Mouse (Mus musculus): ENCODE measurements at regions not wholly inside any gene's neighbourhood (a gene's known extent, or its start where the extent isn't known, plus 50 kb on each side); places are given as distances from the start of the nearest gene placed in this dataset.

- no peak for TF ChIP-seq EP300 (optimal IDR thresholded peaks at IDR 0.05)
- TF ChIP-seq CTCF (IDR thresholded peaks at IDR 0.05; ENCODE audit: low read depth): no peak
These were observed 268.1 kb downstream of the Dkk2 start for GRCm38 (mm10) chr3:132353204-132353603.

Data from stomach, postnatal 0 days (tissue).